ENCODE assay signal across 8 mouse cellular contexts in genomic region chr5:139668494-139668893, GRCm38 (mm10).
DNase-seq lines count a peak whose midpoint lies in the region; ATAC-seq lines count a peak whose summit lies in the region.

No protein-coding gene starts in this region.

- H3K4me3 ChIP-seq in forebrain, embryonic 12.5 days (replicated peaks) = no peak overlapping the region
- no peak overlapping the region for H3K4me3 ChIP-seq in hindbrain, embryonic 10.5 days

- H3K27ac ChIP-seq in forebrain, embryonic 12.5 days = no peak overlapping the region
- H3K27ac ChIP-seq in hindbrain, embryonic 10.5 days = no peak overlapping the region

- H3K27me3 ChIP-seq in forebrain, embryonic 12.5 days = peaks cover 97% of the 10 kb centered on the region
- H3K27me3 ChIP-seq in hindbrain, embryonic 10.5 days (ENCODE audit: insufficient read depth, poor library complexity, severe bottlenecking) = peaks cover 99% of the 10 kb centered on the region

- peak; percentile 78 for ATAC-seq in cerebellum, adult (ENCODE audit: insufficient number of reproducible peaks, low FRiP score, low TSS enrichment)
- ATAC-seq in forebrain, embryonic 12.5 days (ENCODE audit: low FRiP score) = peak; percentile 66
- ATAC-seq in monocyte, adult 5-6 weeks (replicated peaks; ENCODE audit: insufficient number of reproducible peaks, low FRiP score, low TSS enrichment, poor library complexity, severe bottlenecking) = no peak

- WGBS in forebrain, embryonic 12.5 days = under 1% methylated on average over 24 of the region's 24 CpGs
- 0% methylated on average over 24 of the region's 24 CpGs for WGBS in hindbrain, embryonic 10.5 days

- no peaks in the 10 kb centered on the region for H3K36me3 ChIP-seq in forebrain, embryonic 12.5 days (replicated peaks)
- no peaks in the 10 kb centered on the region for H3K36me3 ChIP-seq in hindbrain, embryonic 10.5 days

- peak; percentile 60 for DNase-seq in MN1 (ENCODE audit: low spot score)
- DNase-seq in hindbrain, embryonic 10.5 days (ENCODE audit: low spot score) = peak; percentile 83
- DNase-seq in layer of hippocampus, adult 9-11 months = peak; percentile 11
- peak; percentile 57 for DNase-seq in lung, postnatal 36 days
- peak; percentile 39 for DNase-seq in right cerebral cortex, adult 2 months (ENCODE audit: low spot score in 2 of 2)

- peak overlapping the region; percentile 19; the same call in 1 of the 2 replicates for H3K4me2 ChIP-seq in forebrain, embryonic 12.5 days

- no peaks in the 10 kb centered on the region for H3K9me3 ChIP-seq in forebrain, embryonic 12.5 days
- no peaks in the 10 kb centered on the region for H3K9me3 ChIP-seq in hindbrain, embryonic 10.5 days

- H3K4me1 ChIP-seq in forebrain, embryonic 12.5 days = peaks cover 18% of the 10 kb centered on the region
- peaks cover 32% of the 10 kb centered on the region for H3K4me1 ChIP-seq in hindbrain, embryonic 10.5 days (replicated peaks)

- H3K9ac ChIP-seq in forebrain, embryonic 12.5 days = no peak overlapping the region

Comparison
In these comparisons a context has a peak if more than half of its experiments do, and no peak if none do; other contexts are left out.
1. DNase-seq: peak in every context shown above with its lines; median percentile 83 in hindbrain, embryonic 10.5 days; 60 in MN1; 57 in lung, postnatal 36 days; 39 in right cerebral cortex, adult 2 months; 11 in layer of hippocampus, adult 9-11 months.